Mouse (Mus musculus) heart, postnatal 36 days (tissue): ENCODE data around the gene Fxn. TPM values are rescaled to one million over a fixed set of nuclear protein-coding genes. Genes with fewer than 3 reads are reported as not detected.

Source experiments
- DNase-seq, 2 experiments: peaks; one replicate each; pipeline ENCODE4 v3.0.0; 2021 to 2022
- intact Hi-C: fragments of 180-260 bp; cut with DNase I; formaldehyde crosslinking; loops from one replicate; pipeline ENCODE4 v1.15.1; 2025
- total RNA-seq, 2 experiments: library from RNA; stranded (reverse); gene quantifications; 2 replicates each; pipeline ENCODE4 v1.2.3; 2021

Gene Fxn
- 10 to 100 TPM; 27.7 to 32.7 TPM for total RNA-seq

- intact Hi-C loops = loop anchor here (2.0 to 5.0 kb wide), 2 partner anchors 590 to 592 kb away; no protein-coding TSS in a partner anchor
- no peak for DNase-seq
Observed at GRCm38 (mm10) chr19:24280601-24281228, at the start of gene Fxn. Gene Fxn (minus strand): TSS chr19:24280605.

GRCm38 (mm10) chr19:24327921-24328320, 47.5 kb upstream of the Fxn start:
- no peak for DNase-seq
- intact Hi-C loops = no loop called here

- DNase-seq = no peak
- intact Hi-C loops = no loop called here
Observed at GRCm38 (mm10) chr19:24326969-24327368, 46.6 kb upstream of the Fxn start.

GRCm38 (mm10) chr19:24325692-24326091, 45.3 kb upstream of the Fxn start:
- DNase-seq = no peak
- intact Hi-C loops = no loop called here

GRCm38 (mm10) chr19:24323841-24324613, 43.6 kb upstream of the Fxn start:
- no peak for DNase-seq
- intact Hi-C loops = no loop called here

- DNase-seq = peak in 1 of 2 experiments; percentile 24
- intact Hi-C loops = no loop called here
Observed at GRCm38 (mm10) chr19:24321900-24322311, 41.5 kb upstream of the Fxn start.

- no peak for DNase-seq
- intact Hi-C loops = no loop called here
Observed at GRCm38 (mm10) chr19:24321211-24321899, 41.0 kb upstream of the Fxn start.

- no peak for DNase-seq
- intact Hi-C loops = no loop called here
Observed at GRCm38 (mm10) chr19:24318172-24318571, 37.8 kb upstream of the Fxn start.

- no peak for DNase-seq
- intact Hi-C loops = no loop called here
Observed at GRCm38 (mm10) chr19:24317731-24318130, 37.3 kb upstream of the Fxn start.

- DNase-seq = no peak
- intact Hi-C loops = no loop called here
Observed at GRCm38 (mm10) chr19:24317038-24317591, 36.7 kb upstream of the Fxn start.

- intact Hi-C loops = no loop called here
- DNase-seq = no peak
Observed at GRCm38 (mm10) chr19:24316060-24316725, 35.8 kb upstream of the Fxn start.

- intact Hi-C loops = no loop called here
- no peak for DNase-seq
Observed at GRCm38 (mm10) chr19:24315234-24315633, 34.8 kb upstream of the Fxn start.

- intact Hi-C loops = no loop called here
- peak in 1 of 2 experiments; percentile 11 for DNase-seq
Observed at GRCm38 (mm10) chr19:24314676-24315075, 34.3 kb upstream of the Fxn start.

- DNase-seq = no peak
- intact Hi-C loops = no loop called here
Observed at GRCm38 (mm10) chr19:24312556-24313342, 32.3 kb upstream of the Fxn start.

- no peak for DNase-seq
- intact Hi-C loops = no loop called here
Observed at GRCm38 (mm10) chr19:24312046-24312445, 31.6 kb upstream of the Fxn start.

- intact Hi-C loops = no loop called here
- DNase-seq = peak; percentile 41 to 54
Observed at GRCm38 (mm10) chr19:24308305-24308705, 27.9 kb upstream of the Fxn start.

GRCm38 (mm10) chr19:24307271-24308221, 27.1 kb upstream of the Fxn start:
- intact Hi-C loops = no loop called here

GRCm38 (mm10) chr19:24306351-24306750, 25.9 kb upstream of the Fxn start:
- DNase-seq = no peak
- intact Hi-C loops = no loop called here

More at GRCm38 (mm10) chr19:24307271-24308221, 27.1 kb upstream of the Fxn start:
- peak; percentile 21 to 42 for DNase-seq

- no peak for DNase-seq
- intact Hi-C loops = loop anchor here (5.0 kb wide), 4 partner anchors 255 to 585 kb away; partner anchors contain the start of gene Pip5k1b
Observed at GRCm38 (mm10) chr19:24302198-24302597, 21.8 kb upstream of the Fxn start.
